Mouse (Mus musculus) splenic B cell, adult 2 months (primary cell): ENCODE data around the gene Kazn.

Source experiments
- DNase-seq: peaks from one replicate; pipeline ENCODE4 v3.0.0-alpha.2; 2011; ENCODE audit warnings: low read depth, low spot score
- H3K27me3 ChIP-seq: 2 replicates; pipeline ENCODE4 v1.6.1; 2012; ENCODE audit warnings: mild to moderate bottlenecking, low read length, moderate library complexity, mixed read lengths; ENCODE audit not compliant: control insufficient read depth, poor library complexity, insufficient read depth, severe bottlenecking
- H3K36me3 ChIP-seq: 2 replicates; pipeline ENCODE4 v1.6.1; 2012; ENCODE audit warnings: mild to moderate bottlenecking, low read length, moderate library complexity, mixed read lengths; ENCODE audit not compliant: control insufficient read depth, poor library complexity, insufficient read depth, severe bottlenecking

Kazn gene

GRCm38 (mm10) chr4:142053261-142053660 lies 185.9 kb downstream of the Kazn start:
- Histone ChIP-seq H3K27me3 (no peaks in the 10 kb centered on the region), H3K36me3 (no peaks in the 10 kb centered on the region)
- DNase-seq, result no peak

GRCm38 (mm10) chr4:142052391-142053132 lies 186.6 kb downstream of the Kazn start:
- DNase-seq, result no peak
- Histone ChIP-seq H3K36me3 (no peaks in the 10 kb centered on the region), H3K27me3 (no peaks in the 10 kb centered on the region)
